Comparison of ENCODE assay signal across 22 mouse cellular contexts in genomic region chr6:72124315-72125103, GRCm38 (mm10). TPM values are rescaled to one million over a fixed set of nuclear protein-coding genes. Genes with fewer than 3 reads are reported as not detected.
DNase-seq lines count a peak whose midpoint lies in the region; ATAC-seq lines count a peak whose summit lies in the region.
"Had no signal": no experiment of that assay in that cellular context is flagged by ENCODE, and none has a peak within 500 bp of the region (broad histone marks: within the 10 kb centered on the region; RNA-seq: fewer than 3 reads in every experiment).

No protein-coding gene starts in this region.

- no peaks in the 10 kb centered on the region for H3K4me1 ChIP-seq in forebrain, embryonic 13.5 days
- H3K4me1 ChIP-seq in forebrain, embryonic 12.5 days, result no peaks in the 10 kb centered on the region
- no peaks in the 10 kb centered on the region; the same call in 1 of the 2 replicates for H3K4me1 ChIP-seq in hindbrain, embryonic 16.5 days (ENCODE audit: control insufficient read depth, insufficient read depth, low read depth, low read length)
- H3K4me1 ChIP-seq in hindbrain, embryonic 11.5 days (replicated peaks; ENCODE audit: control insufficient read depth, insufficient read depth, low read length), result no peaks in the 10 kb centered on the region
- H3K4me1 ChIP-seq: intestine, embryonic 15.5 days; limb, embryonic 12.5 days; midbrain, embryonic 10.5 days had no signal

- no peak overlapping the region for H3K27ac ChIP-seq in forebrain, embryonic 13.5 days
- H3K27ac ChIP-seq in forebrain, embryonic 12.5 days, result no peak overlapping the region
- H3K27ac ChIP-seq in hindbrain, embryonic 16.5 days (ENCODE audit: low read depth, low read length), result no peak overlapping the region
- H3K27ac ChIP-seq in hindbrain, embryonic 11.5 days (ENCODE audit: low read depth, low read length), result no peak overlapping the region
- H3K27ac ChIP-seq: heart, adult 2 months; intestine, embryonic 15.5 days; limb, embryonic 12.5 days; liver, embryonic 13.5 days; lung, embryonic 15.5 days; midbrain, embryonic 10.5 days; stomach, postnatal 0 days had no signal

- DNase-seq in hindbrain, embryonic 11.5 days (ENCODE audit: low spot score), result no peak
- peak; percentile 25 for DNase-seq in R1 (ENCODE audit: low read depth, low spot score)
- peak; percentile 70 for DNase-seq in gastrocnemius, postnatal 14 days
- no peak for DNase-seq in B cell, adult 2 months
- DNase-seq: adrenal gland, postnatal 36 days; cerebellum, adult 18-20 months; heart, postnatal 4 days; kidney, postnatal 36 days; liver, embryonic 13.5 days; lung, postnatal 4 days had no signal

- no peak overlapping the region for H3K4me2 ChIP-seq in forebrain, embryonic 13.5 days
- no peak overlapping the region for H3K4me2 ChIP-seq in forebrain, embryonic 12.5 days
- no peak overlapping the region for H3K4me2 ChIP-seq in hindbrain, embryonic 16.5 days (ENCODE audit: low read length)
- no peak overlapping the region for H3K4me2 ChIP-seq in hindbrain, embryonic 11.5 days (replicated peaks; ENCODE audit: low read depth, low read length)
- H3K4me2 ChIP-seq: intestine, embryonic 15.5 days; limb, embryonic 12.5 days; liver, embryonic 13.5 days; lung, embryonic 15.5 days had no signal

- no peaks in the 10 kb centered on the region for H3K27me3 ChIP-seq in forebrain, embryonic 13.5 days
- H3K27me3 ChIP-seq in forebrain, embryonic 12.5 days, result no peaks in the 10 kb centered on the region
- H3K27me3 ChIP-seq in hindbrain, embryonic 16.5 days (replicated peaks; ENCODE audit: control insufficient read depth, insufficient read depth, low read length), result no peaks in the 10 kb centered on the region
- H3K27me3 ChIP-seq in hindbrain, embryonic 11.5 days (ENCODE audit: control insufficient read depth, insufficient read depth, low read length), result no peaks in the 10 kb centered on the region
- H3K27me3 ChIP-seq: CH12.LX; intestine, embryonic 15.5 days; limb, embryonic 12.5 days; liver, embryonic 13.5 days; lung, embryonic 15.5 days had no signal

- WGBS in forebrain, embryonic 13.5 days, result 89% methylated on average over 13 of the region's 13 CpGs
- WGBS in forebrain, embryonic 12.5 days, result 94% methylated on average over 13 of the region's 13 CpGs
- 83% methylated on average over 13 of the region's 13 CpGs for WGBS in hindbrain, embryonic 16.5 days
- WGBS in hindbrain, embryonic 11.5 days, result 96% methylated on average over 13 of the region's 13 CpGs

- H3K4me3 ChIP-seq in forebrain, embryonic 13.5 days, result no peak overlapping the region
- no peak overlapping the region for H3K4me3 ChIP-seq in forebrain, embryonic 12.5 days (replicated peaks)
- H3K4me3 ChIP-seq in hindbrain, embryonic 16.5 days (ENCODE audit: low read length), result no peak overlapping the region
- no peak overlapping the region for H3K4me3 ChIP-seq in hindbrain, embryonic 11.5 days (ENCODE audit: low read depth, low read length)
- H3K4me3 ChIP-seq: erythroblast, embryonic 14.5 days; heart, adult 2 months; intestine, embryonic 15.5 days; limb, embryonic 12.5 days; liver, embryonic 13.5 days; lung, embryonic 15.5 days; midbrain, embryonic 10.5 days had no signal

- no peaks in the 10 kb centered on the region for H3K9me3 ChIP-seq in forebrain, embryonic 13.5 days (replicated peaks)
- H3K9me3 ChIP-seq in forebrain, embryonic 12.5 days, result no peaks in the 10 kb centered on the region
- H3K9me3 ChIP-seq in hindbrain, embryonic 16.5 days (ENCODE audit: control insufficient read depth, low read length), result no peaks in the 10 kb centered on the region
- no peaks in the 10 kb centered on the region for H3K9me3 ChIP-seq in hindbrain, embryonic 11.5 days (ENCODE audit: control insufficient read depth, low read length)
- H3K9me3 ChIP-seq: intestine, embryonic 15.5 days; limb, embryonic 12.5 days; liver, embryonic 13.5 days; lung, embryonic 15.5 days; midbrain, embryonic 10.5 days had no signal

- intact Hi-C loops in gastrocnemius, postnatal 14 days (cut with DNase I; ENCODE audit: low total_unique reads), result no loop called here

- ATAC-seq in forebrain, embryonic 13.5 days, result peak; percentile 51; the same call in 1 of the 2 replicates
- no peak for ATAC-seq in forebrain, embryonic 12.5 days (ENCODE audit: low FRiP score)
- peak; percentile 65; the same call in 1 of the 2 replicates for ATAC-seq in hindbrain, embryonic 16.5 days
- no peak for ATAC-seq in hindbrain, embryonic 11.5 days (ENCODE audit: low FRiP score)
- no peak for ATAC-seq in erythroblast, adult 5-6 weeks (replicated peaks; ENCODE audit: low FRiP score, poor library complexity, severe bottlenecking)
- ATAC-seq: intestine, embryonic 15.5 days had no signal

- no peak overlapping the region for H3K9ac ChIP-seq in forebrain, embryonic 13.5 days
- no peak overlapping the region for H3K9ac ChIP-seq in forebrain, embryonic 12.5 days
- no peak overlapping the region for H3K9ac ChIP-seq in hindbrain, embryonic 16.5 days (ENCODE audit: low read depth, low read length)
- no peak overlapping the region for H3K9ac ChIP-seq in hindbrain, embryonic 11.5 days (ENCODE audit: low read depth, low read length)
- H3K9ac ChIP-seq: intestine, embryonic 15.5 days; limb, embryonic 12.5 days; liver, embryonic 13.5 days; lung, embryonic 15.5 days had no signal

- H3K36me3 ChIP-seq in forebrain, embryonic 13.5 days (ENCODE audit: poor library complexity, severe bottlenecking), result peaks cover 14% of the 10 kb centered on the region; the same call in 1 of the 2 replicates
- peaks cover 10% of the 10 kb centered on the region for H3K36me3 ChIP-seq in forebrain, embryonic 12.5 days (replicated peaks)
- peaks cover 10% of the 10 kb centered on the region for H3K36me3 ChIP-seq in hindbrain, embryonic 16.5 days (ENCODE audit: control insufficient read depth, insufficient read depth, low read length)
- no peaks in the 10 kb centered on the region for H3K36me3 ChIP-seq in hindbrain, embryonic 11.5 days (ENCODE audit: control insufficient read depth, insufficient read depth, low read length)
- H3K36me3 ChIP-seq: intestine, embryonic 15.5 days had no signal

RNA-seq across cellular contexts. Expression of gene St3gal5, which starts 27.1 kb away (rescaled TPM):
- polyA plus RNA-seq in forebrain, embryonic 13.5 days (2015; fragmentation: Nextera tagmentation; extraction: Ambion mirVana), result 35.6 and 36.4 TPM in 2 replicates
- polyA plus RNA-seq in forebrain, embryonic 12.5 days (2016; fragmentation: Nextera tagmentation; extraction: Ambion mirVana), result 34.1 and 37.1 TPM in 2 replicates
- 64.7 and 69.2 TPM in 2 replicates for polyA plus RNA-seq in hindbrain, embryonic 16.5 days (2015; fragmentation: Nextera tagmentation; extraction: Ambion mirVana)
- polyA plus RNA-seq in hindbrain, embryonic 11.5 days (2014; fragmentation: Nextera tagmentation; extraction: Ambion mirVana), result 44.0 and 50.4 TPM in 2 replicates
- total RNA-seq in gastrocnemius, postnatal 14 days (2021), result 10 to 100 TPM; 83.7 to 88.8 TPM
- 679 and 733 TPM in 2 replicates for total RNA-seq in erythroblast, adult 5-6 weeks (2015; ENCODE audit: low replicate concordance)
- 965 and 998 TPM in 2 replicates for total RNA-seq in erythroblast, adult 5-6 weeks (2017; ENCODE audit: low replicate concordance)

Comparison
In these comparisons a context has a peak if more than half of its experiments do, and no peak if none do; other contexts are left out.
1. ATAC-seq: peak in forebrain, embryonic 13.5 days (single experiment) and hindbrain, embryonic 16.5 days (single experiment); none in forebrain, embryonic 12.5 days (single experiment), hindbrain, embryonic 11.5 days (single experiment) and erythroblast, adult 5-6 weeks (single experiment).
2. DNase-seq: peak in R1 (single experiment) and gastrocnemius, postnatal 14 days (single experiment); none in hindbrain, embryonic 11.5 days (single experiment) and B cell, adult 2 months (0 of 2).